8 mouse cellular contexts compared by ENCODE assay signal in the genomic region with DNA sequence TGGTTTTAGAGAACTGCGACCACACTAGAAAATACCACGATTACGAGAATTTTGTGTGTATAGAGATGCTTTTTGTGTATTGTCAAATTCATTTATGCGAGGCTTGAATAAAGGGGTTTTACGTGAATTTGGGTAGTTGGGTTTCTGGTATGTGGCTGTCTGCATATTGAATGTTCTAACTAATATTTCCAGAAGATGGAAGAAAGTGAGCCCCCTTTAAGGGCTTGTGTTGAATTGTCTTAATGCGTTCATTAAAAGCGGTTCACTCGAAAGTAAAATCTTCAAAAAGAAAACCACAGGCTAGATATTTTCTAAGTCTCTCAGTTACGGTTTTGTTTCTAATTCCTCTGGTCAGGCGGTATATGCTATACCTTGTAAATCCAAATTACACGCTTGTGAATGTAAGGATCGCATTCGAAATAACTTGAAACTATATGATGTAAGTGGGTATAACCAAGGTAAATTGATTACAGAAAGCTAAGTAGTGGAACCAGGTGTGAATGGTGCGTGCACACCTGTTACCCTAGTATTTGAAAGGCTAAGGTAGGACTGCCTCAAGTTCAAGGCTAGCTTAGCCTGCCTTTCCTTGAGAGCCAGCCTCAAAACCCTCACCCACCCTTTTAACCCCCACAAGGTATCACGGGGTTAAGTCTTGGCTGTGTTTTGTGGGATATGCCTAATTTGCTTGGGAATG. TPM values are rescaled to one million over a fixed set of nuclear protein-coding genes. Genes with fewer than 3 reads are reported as not detected.
DNase-seq lines count a peak whose midpoint lies in the region; ATAC-seq and TF ChIP-seq lines count a peak whose summit lies in the region.

No protein-coding gene starts in this region.

- intact Hi-C loops in gastrocnemius, postnatal 36 days (cut with DNase I): no loop called here

- TF ChIP-seq RAD21 in CH12.LX (IDR thresholded peaks at IDR 0.05; ENCODE audit: low read depth, low read length): no peak

- H3K4me1 ChIP-seq in CH12.LX (ENCODE audit: control insufficient read depth in 1 of 2, insufficient read depth in 2 of 2): peaks cover 5 to 29% of the 10 kb centered on the region in 2 experiments; a peak in 3 of 4 replicates
- peaks cover 14% of the 10 kb centered on the region for H3K4me1 ChIP-seq in forebrain, embryonic 14.5 days (ENCODE audit: control insufficient read depth, insufficient read depth, low read length)
- peaks cover 14 to 17% of the 10 kb centered on the region in 2 experiments; a peak in 3 of 4 replicates for H3K4me1 ChIP-seq in liver, embryonic 14.5 days (replicated peaks; ENCODE audit: control insufficient read depth in 2 of 2, insufficient read depth in 2 of 2, low read length in 1 of 2)

- H3K4me3 ChIP-seq in CH12.LX (replicated peaks in 1 of 3; ENCODE audit: low read depth in 2 of 3, low read length in 2 of 3, poor library complexity in 1 of 3): peak overlapping the region; percentile 87 to 91 (median 90)
- peak overlapping the region; percentile 93 for H3K4me3 ChIP-seq in forebrain, embryonic 14.5 days (ENCODE audit: low read depth, low read length)
- peak overlapping the region; percentile 70 to 100 for H3K4me3 ChIP-seq in liver, embryonic 14.5 days (ENCODE audit: insufficient read depth in 1 of 2, low read depth in 2 of 2, low read length in 2 of 2)

- 4% methylated on average over 15 of the region's 15 CpGs for WGBS in forebrain, embryonic 14.5 days
- 3% methylated on average over 15 of the region's 15 CpGs for WGBS in liver, embryonic 14.5 days (ENCODE audit: insufficient replicate concordance)

- no peaks in the 10 kb centered on the region for H3K27me3 ChIP-seq in CH12.LX (replicated peaks)
- H3K27me3 ChIP-seq in forebrain, embryonic 14.5 days (replicated peaks; ENCODE audit: control insufficient read depth, insufficient read depth, low read length): no peaks in the 10 kb centered on the region
- H3K27me3 ChIP-seq in liver, embryonic 14.5 days (ENCODE audit: control insufficient read depth, insufficient read depth, low read length): no peaks in the 10 kb centered on the region

- no peak; the same call in none of the 2 replicates for TF ChIP-seq POLR2A in CH12.LX (IDR thresholded peaks at IDR 0.05; ENCODE audit: low read depth, low read length)

- H3K9ac ChIP-seq in CH12.LX (ENCODE audit: insufficient read depth, low read depth): peak overlapping the region; percentile 98
- H3K9ac ChIP-seq in forebrain, embryonic 14.5 days (ENCODE audit: low read length): peak overlapping the region; percentile 97
- H3K9ac ChIP-seq in liver, embryonic 14.5 days (replicated peaks): peak overlapping the region; percentile 89

- DNase-seq in heart, adult 11 months: peak; percentile 65
- DNase-seq in heart, postnatal 4 days: no peak
- no peak for DNase-seq in CH12.LX (ENCODE audit: extremely low read depth)
- no peak for DNase-seq in forebrain, embryonic 14.5 days (ENCODE audit: low spot score)
- DNase-seq in liver, embryonic 14.5 days (ENCODE audit: low read depth in 3 of 3, low spot score in 3 of 3): no peak
- no peak for DNase-seq in T-cell, adult 2 months (ENCODE audit: low spot score)
- DNase-seq in gastrocnemius, postnatal 36 days: no peak
- DNase-seq in gastrocnemius, adult 8-10 months (ENCODE audit: low spot score in 2 of 2): no peak

- H3K36me3 ChIP-seq in CH12.LX (replicated peaks in 1 of 2; ENCODE audit: control insufficient read depth in 1 of 2, insufficient read depth in 1 of 2, low read length in 1 of 2): peaks cover 22 to 43% of the 10 kb centered on the region in 2 experiments
- H3K36me3 ChIP-seq in forebrain, embryonic 14.5 days (ENCODE audit: control insufficient read depth, insufficient read depth, low read length): peaks cover 30% of the 10 kb centered on the region
- H3K36me3 ChIP-seq in liver, embryonic 14.5 days (replicated peaks; ENCODE audit: control insufficient read depth, insufficient read depth, low read depth): peaks cover 48% of the 10 kb centered on the region

- no peak overlapping the region for H3K27ac ChIP-seq in CH12.LX (ENCODE audit: insufficient read depth, low read depth)
- peak overlapping the region; percentile 99; the same call in 1 of the 2 replicates for H3K27ac ChIP-seq in forebrain, embryonic 14.5 days (ENCODE audit: low read depth, low read length)
- peak overlapping the region; percentile 76 for H3K27ac ChIP-seq in liver, embryonic 14.5 days

- no peak for ATAC-seq in forebrain, embryonic 14.5 days
- no peak for ATAC-seq in liver, embryonic 14.5 days (ENCODE audit: insufficient read depth)

- in situ Hi-C loops in CH12.LX (cut with MboI; ENCODE audit: low pct_ligation_motif_present, low pct_unique_long_range_greater_than_20kb, low sequenced_read_pairs): no loop called here

- peak overlapping the region; percentile 62 for H3K4me2 ChIP-seq in CH12.LX (ENCODE audit: insufficient read depth, low read depth, poor library complexity, severe bottlenecking)
- H3K4me2 ChIP-seq in forebrain, embryonic 14.5 days (ENCODE audit: low read length): peak overlapping the region; percentile 88
- peak overlapping the region; percentile 93 for H3K4me2 ChIP-seq in liver, embryonic 14.5 days (ENCODE audit: low read depth)

- dilution Hi-C loops in CH12.LX (cut with MboI; ENCODE audit: extremely low pct_ligation_motif_present, extremely low pct_unique_long_range_greater_than_20kb, low sequenced_read_pairs): no loop called here

- H3K79me2 ChIP-seq in CH12.LX (replicated peaks; ENCODE audit: control insufficient read depth, extremely low read depth, insufficient read depth, poor library complexity, severe bottlenecking): peaks cover 49% of the 10 kb centered on the region

- no peak for TF ChIP-seq EP300 in CH12.LX (IDR thresholded peaks at IDR 0.05; ENCODE audit: low read length)
- peak; percentile 6; the same call in 1 of the 2 replicates for TF ChIP-seq EP300 in liver, embryonic 14.5 days (IDR thresholded peaks at IDR 0.05; ENCODE audit: low read depth)

- no peak for TF ChIP-seq CTCF in CH12.LX (conservative IDR thresholded peaks at IDR 0.05 in 1 of 2, IDR thresholded peaks at IDR 0.05 in 1 of 2; ENCODE audit: low read depth in 2 of 2, low read length in 2 of 2)
- TF ChIP-seq CTCF in liver, embryonic 14.5 days (IDR thresholded peaks at IDR 0.05; ENCODE audit: low read depth): no peak

- H3K9me3 ChIP-seq in CH12.LX (replicated peaks; ENCODE audit: low read length): no peaks in the 10 kb centered on the region
- no peaks in the 10 kb centered on the region for H3K9me3 ChIP-seq in forebrain, embryonic 14.5 days (replicated peaks; ENCODE audit: control insufficient read depth, low read length)
- no peaks in the 10 kb centered on the region for H3K9me3 ChIP-seq in liver, embryonic 14.5 days (ENCODE audit: control insufficient read depth, low read length)

TF ChIP-seq in CH12.LX, 34 proteins besides CTCF, POLR2A, EP300 and RAD21:
- TF ChIP-seq BHLHE40 (IDR thresholded peaks at IDR 0.05; ENCODE audit: low read depth, low read length) (no peak), CHD1 (IDR thresholded peaks at IDR 0.05; ENCODE audit: low read depth, low read length) (peak; percentile 93), SIN3A (IDR thresholded peaks at IDR 0.05; ENCODE audit: low read length) (peak; percentile 25; the same call in 1 of the 2 replicates), MYC (IDR thresholded peaks at IDR 0.05; ENCODE audit: low read depth, low read length) (0 out of 2 replicates have a peak, but pooled peaks have one; percentile 4), MAX (IDR thresholded peaks at IDR 0.05; ENCODE audit: low read length) (no peak), NELFE (IDR thresholded peaks at IDR 0.05; ENCODE audit: low read depth, low read length) (0 out of 2 replicates have a peak, but pooled peaks have one; percentile 13)
TF ChIP-seq in CH12.LX: peak in this region for 4.

RNA-seq across cellular contexts. Expression of a gene that starts 1.3 kb away (rescaled TPM):
- 100 to 1,000 TPM; 504 to 509 TPM for total RNA-seq in heart, postnatal 4 days (2021)
- total RNA-seq in CH12.LX (2012; rRNA removed) (83.1 and 105 TPM in 2 replicates), CH12.LX (2014; rRNA removed) (229 and 278 TPM in 2 replicates)
- 373 and 540 TPM in 2 replicates for polyA plus RNA-seq in CH12.LX (2012; ENCODE audit: insufficient read length, low read depth)
- 182 and 209 TPM in 2 replicates for polyA plus RNA-seq in forebrain, embryonic 14.5 days (2014; fragmentation: Nextera tagmentation; extraction: Ambion mirVana)
- 189 and 409 TPM in 2 replicates for polyA plus RNA-seq in liver, embryonic 14.5 days (2012; rRNA removed)
- polyA plus RNA-seq in liver, embryonic 14.5 days (2014; fragmentation: Nextera tagmentation; extraction: Ambion mirVana): 85.0 and 93.4 TPM in 2 replicates
- total RNA-seq in gastrocnemius, postnatal 36 days (2021): 100 to 1,000 TPM in 1 of 2 experiments, 10 to 100 TPM in 1; 96.6 to 134 TPM
- total RNA-seq in gastrocnemius, adult 8-10 months (2022): 100 to 1,000 TPM in 2 of 4 experiments, 10 to 100 TPM in 2; 89.8 to 139 (median 106) TPM

RNA-seq across cellular contexts. Expression of a gene that starts 44.0 kb away (rescaled TPM):
- total RNA-seq in heart, postnatal 4 days (2021): 10 to 100 TPM; 53.2 to 54.5 TPM
- total RNA-seq in CH12.LX (2012; rRNA removed) (11.6 and 13.9 TPM in 2 replicates), CH12.LX (2014; rRNA removed) (21.7 and 23.3 TPM in 2 replicates)
- polyA plus RNA-seq in CH12.LX (2012; ENCODE audit: insufficient read length, low read depth): 32.6 and 35.5 TPM in 2 replicates
- polyA plus RNA-seq in forebrain, embryonic 14.5 days (2014; fragmentation: Nextera tagmentation; extraction: Ambion mirVana): 17.7 and 17.9 TPM in 2 replicates
- polyA plus RNA-seq in liver, embryonic 14.5 days (2012; rRNA removed): 24.7 and 30.4 TPM in 2 replicates
- polyA plus RNA-seq in liver, embryonic 14.5 days (2014; fragmentation: Nextera tagmentation; extraction: Ambion mirVana): 40.0 and 42.2 TPM in 2 replicates
- 10 to 100 TPM; 33.2 to 40.3 TPM for total RNA-seq in gastrocnemius, postnatal 36 days (2021)
- 10 to 100 TPM; 31.3 to 37.6 (median 34.7) TPM for total RNA-seq in gastrocnemius, adult 8-10 months (2022)
